Mouse (Mus musculus) left cerebral cortex, adult 8-10 months (tissue): ENCODE measurements around the gene Gpr34. TPM values are rescaled to one million over a fixed set of nuclear protein-coding genes. Genes with fewer than 3 reads are reported as not detected.

Source experiments
- DNase-seq, 2 experiments: peaks; one replicate each; pipeline ENCODE4 v3.0.0; 2022; ENCODE audit warnings: low spot score in 2 of 2
- microRNA-seq, 2 experiments: library from miRNA; unstranded; fragments of <30 nt; microRNA quantifications; one replicate each; pipeline ENCODE4 v1.2.0; 2022
- total RNA-seq, 4 experiments: library from RNA; stranded (reverse); gene quantifications; 2 replicates each; pipeline ENCODE4 v1.2.4; 2022

The Gpr34 gene
- total RNA-seq, 4 experiments from 2014 or later, result 11.0 to 45.2 (median 20.5) TPM

- DNase-seq, result no peak
These were observed 38.5 kb downstream of the Gpr34 start for GRCm38 (mm10) chrX:13670342-13670741.

GRCm38 (mm10) chrX:13673001-13673400 is 41.1 kb downstream of the Gpr34 start:
- DNase-seq, result no peak

GRCm38 (mm10) chrX:13681748-13682147 is 49.9 kb downstream of the Gpr34 start:
- no peak for DNase-seq

GRCm38 (mm10) chrX:13686589-13686988 is 54.7 kb downstream of the Gpr34 start:
- no peak for DNase-seq

GRCm38 (mm10) chrX:13688356-13688755 is 56.5 kb downstream of the Gpr34 start:
- DNase-seq, result peak in 1 of 2 experiments; percentile 34

Small RNAs within 50 kb of the gene (microRNA-seq; reads per million reads assigned to microRNA genes)
- gene Gm25246, result 0 reads per million in 2 experiments

Other genes with a start within 250 kb of the Gpr34 start
- under 1 TPM; 0.19 to 0.62 (median 0.42) TPM for gene Nyx, start 166.0 kb upstream of the Gpr34 start, total RNA-seq
- gene Gpr82, start 29.3 kb downstream of the Gpr34 start, total RNA-seq, result not detected
- gene Cask, start 219.3 kb downstream of the Gpr34 start, total RNA-seq, result 100 to 1,000 TPM; 102 to 113 (median 107) TPM